17 mouse cellular contexts compared by ENCODE assay signal in the genomic region with DNA sequence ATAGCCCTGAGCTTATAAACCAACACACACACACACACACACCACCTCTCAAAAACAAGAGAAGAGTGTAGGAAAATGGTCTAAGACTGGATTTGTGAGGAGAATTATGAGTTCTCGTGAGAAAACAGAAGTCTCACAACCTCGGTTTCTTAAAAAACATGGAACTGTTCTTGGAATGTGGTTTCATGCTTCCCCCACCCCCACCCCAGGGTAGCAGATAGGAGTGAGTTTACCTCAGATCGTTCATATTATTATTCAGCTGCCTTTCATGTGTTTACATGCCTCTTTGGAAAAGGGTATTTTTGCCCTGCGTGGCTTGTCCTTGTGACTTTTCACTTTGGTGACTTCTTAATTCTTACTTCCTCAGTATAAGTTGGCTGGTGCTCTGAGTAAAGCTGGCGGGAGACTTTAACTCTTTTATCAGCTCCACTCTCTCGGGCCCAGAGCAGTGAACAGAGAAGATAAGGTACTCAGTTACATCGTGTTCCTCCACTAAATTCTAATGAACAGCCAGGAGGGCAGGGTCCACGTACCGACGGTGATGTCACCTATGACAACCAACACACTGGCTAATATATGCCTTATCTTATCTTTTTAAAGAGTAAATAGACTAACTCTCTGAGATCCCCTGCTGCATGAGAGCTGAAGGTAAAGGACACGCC.
A peak's percentile ranks its signal among the peaks of the same experiment; 100 is the strongest.
DNase-seq lines count a peak whose midpoint lies in the region; ATAC-seq lines count a peak whose summit lies in the region.
"Had no signal": no experiment of that assay in that cellular context is flagged by ENCODE, and none has a peak within 500 bp of the region (broad histone marks: within the 10 kb centered on the region; RNA-seq: fewer than 3 reads in every experiment).

No protein-coding gene starts in this region.

- DNase-seq in c-Kit-positive CD71-negative TER-119-negative erythroid progenitor cells, embryonic 14.5 days (ENCODE audit: low read depth): peak; percentile 34
- peak; percentile 76 for DNase-seq in c-Kit-positive CD71-positive TER-119-negative erythroid progenitor cells, embryonic 14.5 days (ENCODE audit: low read depth)
- DNase-seq in liver, embryonic 11.5 days (ENCODE audit: low spot score): peak; percentile 42
- no peak for DNase-seq in gastrocnemius, adult 8-10 months (ENCODE audit: low spot score in 2 of 2)
- DNase-seq in gastrocnemius, postnatal 14 days: no peak
- DNase-seq: cerebellum, adult 11-12 months; cerebellum, postnatal 36 days; heart, adult 2 months; right cerebral cortex, postnatal 14 days had no signal

- no peak overlapping the region for H3K9ac ChIP-seq in liver, embryonic 11.5 days (ENCODE audit: low read depth, low read length)
- H3K9ac ChIP-seq: embryonic facial prominence, embryonic 12.5 days; lung, embryonic 15.5 days; midbrain, embryonic 13.5 days had no signal

- no peaks in the 10 kb centered on the region for H3K36me3 ChIP-seq in liver, embryonic 11.5 days (ENCODE audit: control insufficient read depth, insufficient read depth, low read length)
- H3K36me3 ChIP-seq: embryonic facial prominence, embryonic 12.5 days; lung, embryonic 15.5 days; midbrain, embryonic 13.5 days had no signal

- 12% methylated on average over 11 of the region's 11 CpGs for WGBS in liver, embryonic 11.5 days

- intact Hi-C loops in gastrocnemius, postnatal 14 days (cut with DNase I; ENCODE audit: low total_unique reads): no loop called here

- peak overlapping the region; percentile 47 for H3K27ac ChIP-seq in liver, embryonic 11.5 days (ENCODE audit: low read depth, low read length)
- H3K27ac ChIP-seq: embryonic facial prominence, embryonic 12.5 days; heart, adult 2 months; kidney, postnatal 0 days; lung, embryonic 15.5 days; macrophage; midbrain, embryonic 13.5 days had no signal

- ATAC-seq in liver, embryonic 11.5 days (replicated peaks; ENCODE audit: low FRiP score): peak; percentile 93
- ATAC-seq in megakaryocyte-erythroid progenitor cell, adult 5-6 weeks (replicated peaks; ENCODE audit: low FRiP score, low TSS enrichment, poor library complexity, severe bottlenecking): peak; percentile 92
- no peak for ATAC-seq in frontal cortex, adult (ENCODE audit: low TSS enrichment)
- ATAC-seq: forebrain, embryonic 16.5 days had no signal

- H3K4me2 ChIP-seq in liver, embryonic 11.5 days: peak overlapping the region; percentile 50
- H3K4me2 ChIP-seq: embryonic facial prominence, embryonic 12.5 days; lung, embryonic 15.5 days; midbrain, embryonic 13.5 days had no signal

- H3K4me3 ChIP-seq in liver, embryonic 11.5 days (ENCODE audit: low read depth, low read length): no peak overlapping the region
- H3K4me3 ChIP-seq: embryonic facial prominence, embryonic 12.5 days; heart, adult 2 months; lung, embryonic 15.5 days; midbrain, embryonic 13.5 days had no signal

- no peaks in the 10 kb centered on the region for H3K9me3 ChIP-seq in liver, embryonic 11.5 days (ENCODE audit: control insufficient read depth, low read length)
- H3K9me3 ChIP-seq: embryonic facial prominence, embryonic 12.5 days; lung, embryonic 15.5 days; midbrain, embryonic 13.5 days had no signal

- peaks cover 27% of the 10 kb centered on the region for H3K4me1 ChIP-seq in liver, embryonic 11.5 days (replicated peaks; ENCODE audit: control insufficient read depth, insufficient read depth, low read length)

- H3K27me3 ChIP-seq in liver, embryonic 11.5 days (replicated peaks; ENCODE audit: control insufficient read depth, insufficient read depth, low read length): no peaks in the 10 kb centered on the region
- H3K27me3 ChIP-seq: embryonic facial prominence, embryonic 12.5 days; lung, embryonic 15.5 days; midbrain, embryonic 13.5 days had no signal

Comparison
In these comparisons a context has a peak if more than half of its experiments do, and no peak if none do; other contexts are left out.
1. DNase-seq: peak in c-Kit-positive CD71-negative TER-119-negative erythroid progenitor cells, embryonic 14.5 days (single experiment), c-Kit-positive CD71-positive TER-119-negative erythroid progenitor cells, embryonic 14.5 days (single experiment) and liver, embryonic 11.5 days (single experiment); none in gastrocnemius, adult 8-10 months (0 of 2) and gastrocnemius, postnatal 14 days (single experiment).